Mouse (Mus musculus) limb, embryonic 15.5 days (tissue): ENCODE data around the gene Tmem222. TPM values are rescaled to one million over a fixed set of nuclear protein-coding genes. Genes with fewer than 3 reads are reported as not detected.
A peak's percentile ranks its signal among the peaks of the same experiment; 100 is the strongest.

ENCODE experiments used
- ATAC-seq: fragments of 200-750 bp; cut with Nextera tagmentation; 2 replicates; pipeline ENCODE4 v1.8.0; 2017; ENCODE audit warnings: low read depth, moderate TSS enrichment; ENCODE audit not compliant: insufficient number of reproducible peaks, low FRiP score, low TSS enrichment
- H3K27ac ChIP-seq: fragments of 300-500 bp; sonication (generic); 2 replicates; pipeline ENCODE4 v1.5.1; 2015; ENCODE audit warnings: moderate library complexity, mild to moderate bottlenecking, inconsistent platforms
- H3K27me3 ChIP-seq: fragments of 300-500 bp; sonication (generic); 2 replicates; pipeline ENCODE4 v1.6.1; 2015; ENCODE audit warnings: inconsistent platforms
- H3K36me3 ChIP-seq: fragments of 300-500 bp; sonication (generic); 2 replicates; pipeline ENCODE4 v1.6.1; 2015; ENCODE audit warnings: inconsistent platforms
- H3K4me1 ChIP-seq: fragments of 300-500 bp; sonication (generic); 2 replicates; pipeline ENCODE4 v1.6.1; 2015; ENCODE audit warnings: inconsistent platforms
- H3K4me2 ChIP-seq: fragments of 300-500 bp; sonication (generic); 2 replicates; pipeline ENCODE4 v1.6.1; 2015; ENCODE audit warnings: mild to moderate bottlenecking, inconsistent platforms
- H3K4me3 ChIP-seq: fragments of 300-500 bp; sonication (generic); 2 replicates; pipeline ENCODE4 v1.5.1; 2015; ENCODE audit warnings: mild to moderate bottlenecking, inconsistent platforms
- H3K9ac ChIP-seq: fragments of 300-500 bp; sonication (generic); 2 replicates; pipeline ENCODE4 v1.6.1; 2015; ENCODE audit warnings: inconsistent platforms
- H3K9me3 ChIP-seq: fragments of 300-500 bp; sonication (generic); 2 replicates; pipeline ENCODE4 v1.6.1; 2016; ENCODE audit warnings: inconsistent platforms
- WGBS: fragments of 180-500 bp; shearing (Covaris S2); methylation state at CpG from one replicate; pipeline ENCODE4 v1.1.7; 2015; 5-methylcytosine and 5-hydroxymethylcytosine counted together
- polyA plus RNA-seq: library from polyadenylated mRNA; unstranded; fragments of >200 nt; fragmentation: Nextera tagmentation; extraction: Ambion mirVana; gene quantifications from 2 replicates; pipeline ENCODE4 v1.2.1, GENCODE M21; 2015

Gene Tmem222
- polyA plus RNA-seq, 1 experiment from 2014 or later: 81.6 TPM

GRCm38 (mm10) chr4:133298516-133299365 is 21.1 kb upstream of the Tmem222 start:
- Histone ChIP-seq H3K27me3 (no peaks in the 10 kb centered on the region), H3K4me1 (peaks cover 17% of the 10 kb centered on the region), H3K27ac (peak overlapping the region; percentile 22; the same call in 1 of the 2 replicates), H3K4me2 (no peak overlapping the region), H3K36me3 (peaks cover 78% of the 10 kb centered on the region), H3K9ac (no peak overlapping the region), H3K4me3 (no peak overlapping the region), H3K9me3 (no peaks in the 10 kb centered on the region)
- WGBS: 45% methylated on average over 12 of the region's 12 CpGs
- no peak for ATAC-seq

DNA sequence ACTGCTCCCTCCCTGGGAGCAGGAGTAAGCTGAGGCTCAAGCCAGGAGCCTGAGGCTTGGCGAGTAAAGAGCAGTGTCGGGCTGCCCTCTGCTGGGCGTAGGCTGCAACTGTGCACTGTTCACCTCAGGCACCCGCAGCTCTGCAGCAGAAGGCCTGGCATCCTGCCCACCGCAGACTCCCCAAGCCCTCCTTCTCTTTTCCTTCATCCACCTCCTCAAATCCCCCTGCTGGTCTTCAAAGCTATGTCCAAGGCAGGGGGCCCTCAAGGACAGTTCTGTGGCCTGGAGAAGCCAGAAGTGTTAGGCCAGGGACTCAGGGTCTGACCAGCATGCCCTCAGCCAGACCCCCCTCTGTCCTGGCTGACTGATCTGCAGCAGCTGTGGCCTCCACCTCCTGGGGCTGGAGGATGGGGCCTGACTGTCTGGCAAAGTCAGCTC is 20.2 kb upstream of the Tmem222 start:
- H3K27me3 ChIP-seq: no peaks in the 10 kb centered on the region
- peaks cover 26% of the 10 kb centered on the region for H3K4me1 ChIP-seq
- H3K4me2 ChIP-seq: no peak overlapping the region
- 0% methylated on average over 5 of the region's 5 CpGs for WGBS
- H3K4me3 ChIP-seq: no peak overlapping the region
- peak; percentile 68; the same call in 1 of the 2 replicates for ATAC-seq
- H3K36me3 ChIP-seq: peaks cover 76% of the 10 kb centered on the region
- H3K27ac ChIP-seq: peak overlapping the region; percentile 22; the same call in 1 of the 2 replicates
- no peaks in the 10 kb centered on the region for H3K9me3 ChIP-seq
- 0 out of 2 replicates have a peak overlapping the region, but pooled peaks have one; percentile 8 for H3K9ac ChIP-seq

DNA sequence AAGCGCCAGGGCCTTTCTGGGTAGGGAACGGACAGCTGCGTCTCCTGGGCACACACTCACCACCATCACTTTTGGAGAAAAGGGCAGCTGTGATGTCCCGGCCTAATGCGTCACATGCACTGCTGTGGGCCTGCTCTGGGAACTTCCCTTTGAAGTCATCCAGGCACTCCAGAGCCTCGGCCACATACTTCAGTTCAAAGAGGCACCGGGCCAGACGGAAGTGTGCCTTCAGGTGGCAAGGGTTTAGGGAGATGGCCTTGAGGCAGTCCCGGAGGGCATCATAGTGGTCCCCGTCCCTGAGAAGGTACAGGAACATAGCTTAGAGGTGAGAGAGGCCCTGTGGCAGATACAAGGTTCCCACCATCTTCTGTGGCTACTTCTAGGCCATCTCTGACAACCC is 19.8 kb upstream of the Tmem222 start:
- H3K9ac ChIP-seq: 0 out of 2 replicates have a peak overlapping the region, but pooled peaks have one; percentile 8
- H3K36me3 ChIP-seq: peaks cover 73% of the 10 kb centered on the region
- 56% methylated on average over 10 of the region's 10 CpGs for WGBS
- peaks cover 27% of the 10 kb centered on the region for H3K4me1 ChIP-seq
- no peaks in the 10 kb centered on the region for H3K9me3 ChIP-seq
- no peak for ATAC-seq
- H3K4me2 ChIP-seq: no peak overlapping the region
- no peak overlapping the region for H3K27ac ChIP-seq
- no peak overlapping the region for H3K4me3 ChIP-seq
- H3K27me3 ChIP-seq: no peaks in the 10 kb centered on the region

DNA sequence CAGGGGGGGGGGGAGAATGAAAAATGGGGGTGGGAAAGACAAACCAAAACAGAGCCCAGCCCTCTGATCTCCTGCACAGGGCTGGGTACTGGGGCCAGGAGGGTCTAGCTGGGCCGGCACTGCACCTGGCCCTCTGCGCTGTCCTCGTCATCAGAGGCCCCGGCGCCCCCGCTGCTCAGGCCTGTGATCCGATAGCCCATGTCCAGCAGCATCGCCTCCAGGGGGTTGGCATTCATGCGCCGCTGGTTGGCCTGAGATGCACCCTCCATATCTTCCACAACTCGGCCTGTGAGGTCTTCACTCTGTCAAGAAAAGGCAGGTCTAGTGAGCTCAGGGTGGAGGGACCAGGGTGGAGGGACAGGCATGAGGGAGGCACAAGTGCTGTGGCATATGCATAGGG is 16.5 kb upstream of the Tmem222 start:
- WGBS: 50% methylated on average over 11 of the region's 11 CpGs
- H3K9me3 ChIP-seq: no peaks in the 10 kb centered on the region
- H3K4me2 ChIP-seq: no peak overlapping the region
- no peak overlapping the region for H3K4me3 ChIP-seq
- no peak overlapping the region for H3K27ac ChIP-seq
- ATAC-seq: no peak
- peaks cover 27% of the 10 kb centered on the region for H3K4me1 ChIP-seq
- peaks cover 48% of the 10 kb centered on the region for H3K36me3 ChIP-seq
- no peaks in the 10 kb centered on the region for H3K27me3 ChIP-seq
- no peak overlapping the region for H3K9ac ChIP-seq

DNA sequence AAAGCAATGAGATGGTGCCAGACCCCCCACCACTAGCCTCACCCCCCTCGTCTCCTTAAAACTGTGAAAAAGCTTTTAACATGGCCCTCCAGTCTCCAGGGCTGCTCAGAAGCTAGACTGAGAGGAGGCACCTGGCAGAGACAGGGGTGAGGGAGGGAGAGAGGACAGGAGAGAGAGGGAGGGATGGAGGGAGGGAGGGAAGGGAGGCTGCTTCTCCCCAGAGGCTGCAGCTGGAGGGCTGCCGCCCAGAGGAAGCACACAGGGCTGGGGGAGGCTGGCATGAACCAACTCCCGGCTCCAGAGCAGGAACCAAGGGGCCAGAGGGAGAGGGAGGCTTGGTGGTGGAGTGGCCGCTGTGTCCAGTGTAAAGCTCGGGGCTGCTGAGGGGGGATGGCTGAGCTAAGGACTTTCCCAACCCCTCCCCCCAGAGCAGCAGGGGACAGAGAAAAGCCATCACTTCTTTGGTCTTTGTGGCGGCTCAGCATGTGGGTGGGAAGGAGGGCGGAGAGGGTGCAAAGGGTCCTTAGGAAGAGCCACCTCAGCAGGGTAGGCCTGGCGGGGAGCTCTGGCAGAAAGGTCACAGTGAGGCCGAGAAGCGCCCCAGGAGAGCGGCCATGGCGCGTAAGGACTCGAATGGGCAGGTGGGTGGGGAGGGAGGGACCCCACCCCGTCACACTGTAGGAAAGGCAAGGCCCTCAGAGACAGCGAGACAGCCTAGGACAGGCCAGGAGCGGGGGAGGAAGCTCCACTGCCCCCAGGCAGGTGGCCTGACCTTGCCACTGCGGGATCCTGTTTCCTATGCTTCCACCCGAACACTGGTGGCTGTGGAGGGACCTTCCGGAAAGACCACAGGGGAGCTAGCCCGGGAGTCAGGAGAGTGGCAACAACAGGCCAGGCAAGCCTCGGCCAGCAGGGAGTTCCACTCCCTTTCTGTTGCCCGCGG is 15.6 kb upstream of the Tmem222 start:
- Histone ChIP-seq H3K36me3 (peaks cover 39% of the 10 kb centered on the region), H3K4me1 (peaks cover 23% of the 10 kb centered on the region), H3K27me3 (no peaks in the 10 kb centered on the region), H3K4me2 (no peak overlapping the region), H3K9ac (no peak overlapping the region), H3K4me3 (no peak overlapping the region), H3K9me3 (no peaks in the 10 kb centered on the region), H3K27ac (no peak overlapping the region)
- ATAC-seq: no peak
- whole genome bisulfite sequencing: 30% methylated on average over 24 of the region's 24 CpGs

- no peak for ATAC-seq
- no peak overlapping the region for H3K27ac ChIP-seq
- H3K4me2 ChIP-seq: no peak overlapping the region
- H3K4me3 ChIP-seq: no peak overlapping the region
- H3K9me3 ChIP-seq: no peaks in the 10 kb centered on the region
- H3K4me1 ChIP-seq: peaks cover 15% of the 10 kb centered on the region
- WGBS: 78% methylated on average over 4 of the region's 4 CpGs
- H3K36me3 ChIP-seq: peaks cover 39% of the 10 kb centered on the region
- H3K27me3 ChIP-seq: no peaks in the 10 kb centered on the region
- no peak overlapping the region for H3K9ac ChIP-seq
Measured at GRCm38 (mm10) chr4:133292405-133292804, 14.8 kb upstream of the Tmem222 start.

GRCm38 (mm10) chr4:133291255-133291654 is 13.7 kb upstream of the Tmem222 start:
- Histone ChIP-seq H3K4me3 (no peak overlapping the region), H3K9me3 (no peaks in the 10 kb centered on the region), H3K9ac (no peak overlapping the region), H3K27me3 (no peaks in the 10 kb centered on the region), H3K27ac (no peak overlapping the region), H3K4me2 (no peak overlapping the region), H3K36me3 (peaks cover 37% of the 10 kb centered on the region), H3K4me1 (peaks cover 14% of the 10 kb centered on the region)
- no peak for ATAC-seq
- 100% methylated on average over 1 of the region's 1 CpGs for WGBS

DNA sequence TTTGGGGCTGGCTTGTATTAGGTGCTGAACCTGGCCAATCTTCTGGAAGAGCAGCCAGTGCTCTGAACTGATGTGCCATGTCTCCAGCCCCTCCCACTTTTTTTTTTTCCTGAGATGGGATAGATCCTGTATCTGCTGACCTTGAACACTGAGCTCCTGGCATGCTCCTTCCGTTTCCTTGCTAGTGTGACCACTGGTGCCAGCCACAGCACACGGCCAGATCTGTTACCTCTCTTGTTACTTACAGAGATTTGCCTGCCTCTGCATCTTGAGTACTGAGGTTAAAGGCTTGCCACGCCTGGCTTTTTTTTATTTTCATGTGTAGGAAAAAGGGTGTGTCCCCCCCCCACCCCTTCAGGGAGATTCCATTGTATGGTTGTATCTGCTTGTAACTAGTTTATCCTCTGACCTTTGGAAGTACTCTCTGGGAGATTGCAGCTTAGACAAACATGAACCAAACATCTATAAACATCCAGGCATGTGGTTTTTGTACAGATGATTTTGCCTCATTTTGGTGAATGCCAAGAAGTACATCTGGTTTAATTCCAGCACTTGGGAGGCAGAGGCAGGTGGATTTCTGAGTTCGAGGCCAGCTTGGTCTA is 9.0 kb upstream of the Tmem222 start:
- Histone ChIP-seq H3K36me3 (no peaks in the 10 kb centered on the region), H3K9me3 (no peaks in the 10 kb centered on the region), H3K4me3 (no peak overlapping the region), H3K4me2 (no peak overlapping the region), H3K27ac (no peak overlapping the region), H3K27me3 (no peaks in the 10 kb centered on the region), H3K4me1 (peaks cover 17% of the 10 kb centered on the region), H3K9ac (no peak overlapping the region)
- ATAC-seq: no peak
- WGBS: 76% methylated on average over 4 of the region's 4 CpGs

- WGBS: 74% methylated on average over 5 of the region's 5 CpGs
- no peak overlapping the region for H3K27ac ChIP-seq
Measured at GRCm38 (mm10) chr4:133285950-133286349, 8.4 kb upstream of the Tmem222 start.

DNA sequence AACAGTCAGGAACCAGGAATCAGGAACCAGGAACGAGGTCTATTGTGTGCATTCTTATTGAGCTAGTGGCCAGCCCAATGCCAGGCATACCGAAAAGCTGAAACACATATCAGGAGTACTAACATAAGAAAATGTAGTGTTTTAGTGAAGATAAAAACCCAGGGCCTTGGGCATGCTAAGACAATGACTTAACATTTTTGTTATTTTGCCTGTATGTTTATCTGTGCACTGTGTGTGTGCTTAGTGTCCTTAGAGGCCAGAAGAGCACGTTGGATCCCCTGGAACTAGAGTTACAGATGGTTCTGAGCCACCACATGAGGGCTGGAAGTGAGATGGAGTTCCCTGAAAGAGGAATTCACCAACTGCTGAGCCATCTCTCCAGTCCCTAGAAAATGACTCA is 7.7 kb upstream of the Tmem222 start:
- Histone ChIP-seq H3K27me3 (no peaks in the 10 kb centered on the region), H3K4me2 (no peak overlapping the region), H3K36me3 (no peaks in the 10 kb centered on the region), H3K9me3 (no peaks in the 10 kb centered on the region), H3K27ac (no peak overlapping the region), H3K9ac (no peak overlapping the region), H3K4me3 (no peak overlapping the region), H3K4me1 (peaks cover 24% of the 10 kb centered on the region)
- ATAC-seq: no peak
- WGBS: 78% methylated on average over 3 of the region's 3 CpGs

More at GRCm38 (mm10) chr4:133285950-133286349, 8.4 kb upstream of the Tmem222 start:
- Histone ChIP-seq H3K9ac (no peak overlapping the region), H3K36me3 (no peaks in the 10 kb centered on the region), H3K4me1 (peaks cover 23% of the 10 kb centered on the region), H3K9me3 (no peaks in the 10 kb centered on the region), H3K4me2 (no peak overlapping the region), H3K27me3 (no peaks in the 10 kb centered on the region), H3K4me3 (no peak overlapping the region)
- ATAC-seq: no peak

- Histone ChIP-seq H3K4me3 (no peak overlapping the region), H3K4me2 (no peak overlapping the region), H3K36me3 (no peaks in the 10 kb centered on the region), H3K4me1 (peaks cover 27% of the 10 kb centered on the region), H3K9ac (no peak overlapping the region), H3K27me3 (no peaks in the 10 kb centered on the region), H3K9me3 (no peaks in the 10 kb centered on the region), H3K27ac (peak overlapping the region; percentile 81)
- WGBS: 15% methylated on average over 4 of the region's 4 CpGs
- no peak for ATAC-seq
Measured at GRCm38 (mm10) chr4:133282656-133283055, 5.1 kb upstream of the Tmem222 start.
